Mouse (Mus musculus) WW6 (cell line): ENCODE data around the gene Lmx1b.

ENCODE experiments used
- DNase-seq: peaks from one replicate; pipeline ENCODE4 v3.0.0-alpha.2; 2013; ENCODE audit warnings: low read depth, low spot score

Gene Lmx1b

DNA sequence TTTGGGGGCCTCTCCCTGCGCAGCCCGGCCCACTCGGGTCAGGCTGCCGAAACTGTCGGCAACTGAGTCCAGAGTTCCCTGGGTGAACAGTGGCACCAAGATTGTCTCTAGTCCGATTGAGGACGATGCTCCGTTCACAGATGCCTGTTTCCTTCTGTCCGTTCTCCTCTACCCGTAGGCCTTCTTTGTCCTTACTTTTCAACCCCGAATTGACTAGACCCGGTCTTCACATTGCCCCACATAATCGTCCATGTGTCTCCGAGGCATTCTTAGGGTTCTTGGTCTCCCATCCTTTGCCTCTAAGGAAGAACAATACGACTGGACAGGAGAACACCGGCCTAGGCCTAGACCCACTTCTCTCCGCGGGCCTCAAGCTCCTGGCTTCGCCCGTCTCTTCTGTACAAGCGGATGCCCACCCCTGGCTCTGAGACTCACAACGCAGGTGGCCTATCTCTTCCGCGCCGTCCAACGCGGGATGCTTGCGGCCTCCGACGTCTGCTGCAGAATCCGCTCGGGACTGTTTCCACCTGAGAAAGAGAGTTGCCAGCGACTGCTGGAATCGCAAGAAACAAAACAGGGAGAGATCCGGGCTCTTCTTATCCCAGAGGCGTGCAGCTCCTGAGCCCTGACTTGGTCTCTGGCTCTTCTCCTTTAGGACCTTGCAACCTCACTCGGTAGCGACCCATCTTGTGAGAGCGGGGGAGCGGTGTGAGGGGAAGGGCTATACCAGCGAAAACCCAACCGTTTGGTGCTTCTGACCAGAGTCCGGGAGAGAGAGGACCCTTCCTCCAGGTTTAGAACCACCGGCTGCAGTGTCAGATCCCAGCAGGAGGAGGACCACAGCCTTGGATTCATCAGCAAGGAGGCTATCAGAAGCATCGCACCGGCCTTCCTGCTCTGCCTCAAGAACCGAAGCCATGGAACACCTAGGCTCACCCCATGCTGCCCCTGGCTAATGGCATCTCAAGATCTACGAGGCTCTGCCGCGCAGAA lies 3.7 kb upstream of the Lmx1b start:
- DNase-seq, result no peak

- no peak for DNase-seq
Observed at GRCm38 (mm10) chr2:33642650-33643458, 2.5 kb upstream of the Lmx1b start.

DNA sequence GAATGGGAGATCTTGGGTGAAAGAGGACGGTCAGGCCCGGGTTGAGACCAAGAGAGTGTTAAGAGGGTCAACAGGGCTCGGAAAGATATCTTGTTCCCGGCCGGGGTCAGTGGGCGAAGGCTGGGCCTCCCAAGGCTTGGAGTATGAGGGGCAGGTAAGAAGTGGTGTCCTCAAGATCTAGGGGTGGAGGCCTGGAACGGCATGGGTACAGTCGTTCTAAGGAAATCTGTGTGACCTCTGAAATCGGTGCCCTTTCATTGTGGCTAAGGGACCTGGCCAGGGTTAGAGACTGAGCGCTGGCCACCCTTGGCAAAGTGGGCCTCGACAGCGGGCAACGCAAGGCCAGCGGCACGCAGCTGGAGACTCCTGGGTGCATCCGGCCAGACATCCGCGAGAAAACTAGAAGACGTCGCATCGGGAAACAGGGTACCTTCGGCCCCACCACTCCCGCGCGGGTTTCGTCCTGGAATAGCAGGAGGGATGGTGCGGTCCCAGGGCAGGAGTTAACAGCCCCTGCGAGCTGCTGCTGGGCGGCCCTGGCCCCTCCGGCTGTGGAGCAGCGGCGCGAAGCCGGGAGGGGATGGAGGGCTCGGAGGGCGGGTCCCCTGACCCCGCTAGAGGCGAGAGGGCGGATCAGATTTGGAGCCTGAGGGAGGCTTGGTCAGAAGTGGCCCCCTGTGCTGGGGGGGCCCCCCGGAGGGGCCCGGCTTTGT lies 1.7 kb upstream of the Lmx1b start:
- no peak for DNase-seq

DNA sequence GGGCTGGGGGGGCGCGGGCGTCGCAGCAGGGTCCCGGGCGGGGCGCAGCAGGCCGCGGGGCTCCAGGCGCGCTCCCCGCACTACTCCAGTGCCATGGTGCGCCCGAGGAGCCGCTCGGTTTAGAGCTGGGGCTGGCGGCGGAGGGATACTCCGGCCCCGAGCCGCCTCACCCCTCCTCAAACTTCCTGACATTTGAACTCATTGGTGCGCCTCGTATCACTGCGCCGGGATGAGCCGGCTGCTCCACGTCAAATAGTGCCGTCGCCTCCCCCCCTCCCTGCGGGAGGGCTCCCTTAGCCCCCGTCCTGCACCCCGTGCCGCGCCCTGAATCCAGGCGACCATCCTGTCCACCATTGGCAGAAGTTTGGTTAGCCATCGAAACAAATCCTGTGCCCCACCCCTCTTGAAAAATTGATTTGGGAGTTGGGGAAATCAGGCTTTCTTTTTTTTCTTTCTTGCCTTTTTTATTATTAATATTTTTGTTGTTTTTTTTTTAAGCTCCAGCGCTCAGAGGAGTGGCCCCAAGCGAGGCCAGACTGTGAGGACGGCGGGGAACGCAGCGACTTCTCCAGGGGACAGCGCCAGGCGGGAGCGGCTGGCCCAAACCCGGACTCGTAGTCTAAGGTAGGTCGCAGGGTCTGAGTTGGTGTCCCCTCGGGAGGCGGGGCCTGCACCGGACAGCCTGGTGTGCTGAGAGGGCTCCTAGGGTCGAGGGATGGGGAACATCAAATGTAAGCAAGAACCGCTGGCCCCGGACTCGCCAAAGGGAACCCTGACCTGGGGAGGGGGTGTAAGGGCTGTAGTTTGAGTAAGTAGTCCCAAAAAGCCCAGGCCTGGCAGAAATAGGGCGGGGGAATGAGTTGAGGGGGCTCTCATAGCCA lies 907 bp upstream of the Lmx1b start:
- DNase-seq, result no peak

- no peak for DNase-seq
Observed at GRCm38 (mm10) chr2:33639301-33640170, 775 bp downstream of the Lmx1b start.

GRCm38 (mm10) chr2:33638141-33638733 lies 2.1 kb downstream of the Lmx1b start:
- DNase-seq, result no peak

DNA sequence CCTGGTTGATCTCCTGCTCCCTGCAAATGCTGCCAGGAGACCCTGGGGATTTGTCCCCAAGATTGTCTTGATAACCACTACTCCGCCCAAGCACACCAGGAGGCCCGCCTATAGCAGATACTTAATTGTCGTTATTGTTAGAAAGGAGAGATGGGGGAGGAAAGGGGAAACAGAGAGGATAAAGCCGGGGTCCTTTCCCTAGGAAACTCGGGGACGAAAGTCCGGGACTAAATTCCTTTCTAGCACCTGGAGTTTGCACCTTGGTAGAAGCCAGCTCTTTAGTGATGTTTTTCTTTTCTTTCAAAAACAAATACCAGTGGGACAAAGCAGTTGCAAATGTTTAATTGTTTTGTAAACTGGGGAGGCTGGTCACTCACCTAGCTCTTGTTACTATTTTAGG lies 3.0 kb downstream of the Lmx1b start:
- DNase-seq, result no peak

DNA sequence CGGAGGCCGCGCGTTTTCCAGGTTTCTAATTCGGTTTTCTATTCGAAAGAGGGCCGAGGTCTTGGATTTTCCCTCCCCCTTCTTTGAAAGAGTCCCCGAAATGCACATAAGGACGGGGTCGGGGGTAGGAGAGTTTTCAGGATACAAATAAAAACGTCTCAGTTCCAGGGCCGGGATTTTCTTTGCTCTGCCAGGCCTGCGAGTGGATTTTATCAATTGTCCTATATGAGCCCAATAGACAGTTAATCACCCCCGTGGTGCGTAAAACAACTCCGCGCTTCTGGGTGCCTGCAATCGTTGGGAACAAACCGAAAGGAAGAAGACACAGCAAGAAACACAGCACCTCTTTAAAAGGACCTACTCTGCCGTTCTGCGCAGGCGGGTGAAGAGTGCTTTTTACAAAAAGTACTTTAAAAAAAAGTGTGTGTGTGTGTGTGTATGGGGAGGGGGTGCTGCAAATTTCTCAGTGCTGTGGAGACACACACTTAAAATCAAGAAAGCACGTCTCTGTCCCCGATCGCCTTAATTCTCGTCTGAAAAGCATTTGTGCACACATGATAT lies 3.6 kb downstream of the Lmx1b start:
- DNase-seq, result no peak

DNA sequence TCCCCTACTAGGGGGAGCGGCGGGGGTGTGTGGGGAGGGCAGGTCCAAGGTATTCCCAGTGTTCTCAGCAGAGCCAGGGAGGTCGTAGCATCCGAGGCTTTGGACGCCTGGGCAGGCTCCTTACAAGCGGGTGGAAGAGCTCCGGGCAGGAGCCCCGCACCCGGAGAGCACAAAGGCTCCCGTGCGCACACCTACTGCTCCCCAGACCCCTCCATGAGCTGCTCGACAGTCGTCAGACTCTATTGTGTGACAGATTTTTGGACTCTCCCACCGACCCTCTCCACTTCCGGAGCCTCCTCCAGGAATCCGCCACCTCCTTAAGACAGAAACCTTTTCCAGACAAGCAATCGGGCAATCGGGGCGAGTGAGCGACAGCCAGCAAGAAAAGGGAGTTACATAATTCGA lies 4.2 kb downstream of the Lmx1b start:
- no peak for DNase-seq

- no peak for DNase-seq
Observed at GRCm38 (mm10) chr2:33635323-33636116, 4.8 kb downstream of the Lmx1b start.

GRCm38 (mm10) chr2:33634481-33635090 lies 5.7 kb downstream of the Lmx1b start:
- DNase-seq, result no peak

- no peak for DNase-seq
Observed at GRCm38 (mm10) chr2:33633955-33634354, 6.4 kb downstream of the Lmx1b start.

- no peak for DNase-seq
Observed at GRCm38 (mm10) chr2:33633237-33633636, 7.1 kb downstream of the Lmx1b start.

DNA sequence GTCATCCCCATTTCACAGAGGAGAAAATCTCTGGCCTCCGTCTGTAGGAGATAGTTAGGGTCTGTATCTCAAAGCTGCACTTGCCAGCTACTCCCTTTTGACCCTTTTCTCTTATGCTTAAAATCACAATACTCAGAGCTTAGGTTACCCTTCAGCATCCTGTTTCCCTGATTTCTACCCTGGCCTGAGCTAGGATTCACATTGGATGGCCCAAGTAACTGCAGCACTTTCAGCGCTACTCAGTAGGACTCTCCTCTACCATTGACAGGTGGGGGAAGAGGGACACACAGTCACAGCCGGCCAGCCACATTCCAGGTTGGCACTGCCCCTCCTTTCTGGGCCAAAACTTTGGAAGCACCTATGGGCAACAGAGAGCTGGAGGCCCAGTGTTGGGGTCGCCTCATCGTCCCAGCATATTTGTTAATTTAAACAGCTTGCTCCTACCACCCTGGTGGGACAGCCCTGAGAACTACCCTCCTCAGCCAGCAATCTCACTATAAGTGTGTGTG lies 7.7 kb downstream of the Lmx1b start:
- no peak for DNase-seq

- no peak for DNase-seq
Observed at GRCm38 (mm10) chr2:33631708-33632343, 8.5 kb downstream of the Lmx1b start.

GRCm38 (mm10) chr2:33631022-33631707 lies 9.1 kb downstream of the Lmx1b start:
- no peak for DNase-seq
